Mouse (Mus musculus) intestine, embryonic 15.5 days (tissue): ENCODE data around the gene Pdcd4. TPM values are rescaled to one million over a fixed set of nuclear protein-coding genes. Genes with fewer than 3 reads are reported as not detected.
"Not testable (repeated sequence)": the region's sequence is repeated elsewhere in the genome, so short reads cannot be mapped to it uniquely, and the experiment has no call there.

Experiments used
- ATAC-seq: fragments of 200-750 bp; cut with Nextera tagmentation; 2 replicates; pipeline ENCODE4 v1.8.0; 2017; ENCODE audit warnings: moderate TSS enrichment, moderate library complexity
- H3K27ac ChIP-seq: fragments of 300-500 bp; sonication (generic); 2 replicates; pipeline ENCODE4 v1.5.1; 2015; ENCODE audit warnings: mild to moderate bottlenecking, inconsistent platforms
- H3K27me3 ChIP-seq: fragments of 300-500 bp; sonication (generic); replicated peaks from 2 replicates; pipeline ENCODE4 v1.6.1; 2015; ENCODE audit warnings: inconsistent platforms
- H3K36me3 ChIP-seq: fragments of 300-500 bp; sonication (generic); 2 replicates; pipeline ENCODE4 v1.6.1; 2015; ENCODE audit warnings: inconsistent platforms
- H3K4me1 ChIP-seq: fragments of 300-500 bp; sonication (generic); replicated peaks from 2 replicates; pipeline ENCODE4 v1.6.1; 2015; ENCODE audit warnings: inconsistent platforms
- H3K4me2 ChIP-seq: fragments of 300-500 bp; sonication (generic); replicated peaks from 2 replicates; pipeline ENCODE4 v1.6.1; 2015; ENCODE audit warnings: mild to moderate bottlenecking, inconsistent platforms
- H3K4me3 ChIP-seq: fragments of 300-500 bp; sonication (generic); replicated peaks from 2 replicates; pipeline ENCODE4 v1.5.1; 2015; ENCODE audit warnings: inconsistent platforms
- H3K9ac ChIP-seq: fragments of 300-500 bp; sonication (generic); 2 replicates; pipeline ENCODE4 v1.6.1; 2015; ENCODE audit warnings: inconsistent platforms
- H3K9me3 ChIP-seq: fragments of 300-500 bp; sonication (generic); 2 replicates; pipeline ENCODE4 v1.6.1; 2016; ENCODE audit warnings: inconsistent platforms
- WGBS: fragments of 180-500 bp; shearing (Covaris S2); methylation state at CpG from one replicate; pipeline ENCODE4 v1.1.7; 2015; 5-methylcytosine and 5-hydroxymethylcytosine counted together
- polyA plus RNA-seq: library from polyadenylated mRNA; unstranded; fragments of >200 nt; fragmentation: Nextera tagmentation; extraction: Ambion mirVana; gene quantifications from 2 replicates; pipeline ENCODE4 v1.2.1, GENCODE M21; 2015

The Pdcd4 gene
- polyA plus RNA-seq, 1 experiment from 2014 or later = 73.7 TPM

- no peak overlapping the region for H3K9ac ChIP-seq
- no peaks in the 10 kb centered on the region for H3K9me3 ChIP-seq
- no peaks in the 10 kb centered on the region for H3K27me3 ChIP-seq
- peaks cover 4% of the 10 kb centered on the region; the same call in 1 of the 2 replicates for H3K36me3 ChIP-seq
- 31% methylated on average over 6 of the region's 6 CpGs for WGBS
- no peak for ATAC-seq
- H3K4me3 ChIP-seq = no peak overlapping the region
- H3K4me1 ChIP-seq = peaks cover 8% of the 10 kb centered on the region; the same call in 1 of the 2 replicates
- H3K27ac ChIP-seq = no peak overlapping the region
- peak overlapping the region; percentile 19; the same call in 1 of the 2 replicates for H3K4me2 ChIP-seq
Measured at GRCm38 (mm10) chr19:53906033-53906702, 14.1 kb downstream of the Pdcd4 start.

GRCm38 (mm10) chr19:53906703-53907070 is 14.7 kb downstream of the Pdcd4 start:
- not testable (repeated sequence) for H3K4me1 ChIP-seq, H3K4me3 ChIP-seq, H3K4me2 ChIP-seq, H3K27me3 ChIP-seq, ATAC-seq, H3K9ac ChIP-seq, H3K9me3 ChIP-seq, H3K36me3 ChIP-seq, H3K27ac ChIP-seq

DNA sequence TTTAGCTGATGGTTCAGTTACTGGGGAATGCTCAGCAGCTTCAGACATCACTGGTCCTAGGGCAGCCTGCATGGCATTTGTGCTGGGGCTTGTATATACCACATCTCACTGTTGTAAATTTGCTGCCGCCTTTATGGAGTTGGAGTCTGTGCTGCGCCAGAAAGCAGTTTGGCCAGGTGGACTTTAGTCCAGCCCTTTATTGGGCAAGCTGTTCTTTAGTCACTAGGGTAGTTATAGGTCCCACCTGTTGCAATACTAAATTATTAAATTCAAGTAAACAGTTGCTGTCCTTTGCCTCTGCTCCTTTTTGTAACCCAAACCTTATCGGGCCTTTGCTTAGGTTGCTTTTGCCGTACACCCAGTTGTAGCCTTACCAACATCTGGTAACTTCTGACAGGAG is 22.9 kb downstream of the Pdcd4 start:
- Histone ChIP-seq H3K4me3 (no peak overlapping the region), H3K27me3 (no peaks in the 10 kb centered on the region), H3K27ac (no peak overlapping the region), H3K36me3 (peaks cover 14% of the 10 kb centered on the region; the same call in 1 of the 2 replicates), H3K4me1 (no peaks in the 10 kb centered on the region), H3K9me3 (no peaks in the 10 kb centered on the region), H3K4me2 (no peak overlapping the region), H3K9ac (no peak overlapping the region)
- WGBS = 91% methylated on average over 4 of the region's 4 CpGs
- ATAC-seq = no peak

- 89% methylated on average over 10 of the region's 10 CpGs for WGBS
- peaks cover 18% of the 10 kb centered on the region for H3K36me3 ChIP-seq
Measured at GRCm38 (mm10) chr19:53919541-53919940, 27.5 kb downstream of the Pdcd4 start.

DNA sequence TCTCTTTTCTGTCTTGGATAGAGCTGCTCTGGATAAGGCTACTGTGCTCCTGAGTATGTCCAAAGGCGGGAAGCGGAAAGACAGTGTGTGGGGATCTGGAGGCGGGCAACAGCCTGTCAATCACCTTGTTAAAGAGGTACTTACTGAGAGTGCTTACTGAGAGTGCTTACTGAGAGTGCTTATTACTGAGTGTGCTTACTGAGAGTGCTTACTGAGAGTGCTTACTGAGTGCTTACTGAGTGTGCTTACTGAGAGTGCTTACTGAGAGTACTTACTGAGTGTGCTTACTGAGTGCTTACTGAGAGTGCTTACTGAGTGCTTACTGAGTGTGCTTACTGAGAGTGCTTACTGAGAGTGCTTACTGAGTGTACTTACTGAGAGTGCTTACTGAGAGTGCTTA is 30.0 kb downstream of the Pdcd4 start:
- H3K4me2 ChIP-seq, H3K4me1 ChIP-seq, ATAC-seq, H3K4me3 ChIP-seq, H3K27ac ChIP-seq, H3K27me3 ChIP-seq, H3K9me3 ChIP-seq, H3K9ac ChIP-seq: not testable (repeated sequence)
- peaks cover 14% of the 10 kb centered on the region for H3K36me3 ChIP-seq
- WGBS = 89% methylated on average over 3 of the region's 3 CpGs

More at GRCm38 (mm10) chr19:53919541-53919940, 27.5 kb downstream of the Pdcd4 start:
- Histone ChIP-seq H3K27ac (no peak overlapping the region), H3K4me1 (no peaks in the 10 kb centered on the region), H3K27me3 (no peaks in the 10 kb centered on the region), H3K9ac (no peak overlapping the region), H3K4me3 (no peak overlapping the region), H3K4me2 (no peak overlapping the region), H3K9me3 (no peaks in the 10 kb centered on the region)
- ATAC-seq = no peak

- peaks cover 6% of the 10 kb centered on the region for H3K36me3 ChIP-seq
- no peak overlapping the region for H3K4me2 ChIP-seq
- no peak overlapping the region for H3K27ac ChIP-seq
- ATAC-seq = no peak
- no peak overlapping the region for H3K4me3 ChIP-seq
- WGBS = 85% methylated on average over 2 of the region's 2 CpGs
- no peaks in the 10 kb centered on the region for H3K27me3 ChIP-seq
- H3K9me3 ChIP-seq = no peaks in the 10 kb centered on the region
- no peak overlapping the region for H3K9ac ChIP-seq
- H3K4me1 ChIP-seq = no peaks in the 10 kb centered on the region
Measured at GRCm38 (mm10) chr19:53925338-53925751, 33.3 kb downstream of the Pdcd4 start.

GRCm38 (mm10) chr19:53926705-53927104 is 34.7 kb downstream of the Pdcd4 start:
- no peaks in the 10 kb centered on the region for H3K27me3 ChIP-seq
- no peak for ATAC-seq

DNA sequence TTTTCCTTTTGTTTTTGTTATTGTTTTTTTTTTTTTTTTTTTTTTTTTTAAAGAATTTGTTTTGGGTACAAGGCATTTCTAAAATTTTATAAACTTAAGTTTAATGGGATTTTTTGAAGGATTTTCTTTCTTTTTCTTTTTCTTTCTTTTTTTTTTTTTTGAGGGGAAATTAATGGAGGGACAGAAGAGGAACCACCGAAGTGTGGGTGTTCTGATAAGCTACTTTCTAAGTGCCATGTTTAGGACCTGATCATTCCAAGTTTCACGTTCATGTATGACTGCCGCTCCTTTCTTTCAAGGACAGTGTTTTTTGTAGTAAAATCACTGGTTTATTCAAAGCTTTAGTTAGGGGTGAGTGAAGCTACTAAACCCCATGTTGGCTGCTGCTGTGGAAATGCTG is 37.2 kb downstream of the Pdcd4 start:
- WGBS = 92% methylated on average over 3 of the region's 3 CpGs
- Histone ChIP-seq H3K27ac (no peak overlapping the region), H3K4me2 (no peak overlapping the region), H3K4me3 (no peak overlapping the region), H3K27me3 (no peaks in the 10 kb centered on the region), H3K36me3 (peaks cover 3% of the 10 kb centered on the region; the same call in 1 of the 2 replicates), H3K9ac (no peak overlapping the region), H3K4me1 (no peaks in the 10 kb centered on the region), H3K9me3 (no peaks in the 10 kb centered on the region)
- ATAC-seq = no peak

More at GRCm38 (mm10) chr19:53926705-53927104, 34.7 kb downstream of the Pdcd4 start:
- H3K4me3 ChIP-seq = no peak overlapping the region
- H3K9me3 ChIP-seq = no peaks in the 10 kb centered on the region
- H3K36me3 ChIP-seq = peaks cover 6% of the 10 kb centered on the region
- WGBS = 92% methylated on average over 1 of the region's 1 CpGs
- H3K4me1 ChIP-seq = no peaks in the 10 kb centered on the region
- no peak overlapping the region for H3K9ac ChIP-seq
- no peak overlapping the region for H3K27ac ChIP-seq
- no peak overlapping the region for H3K4me2 ChIP-seq

DNA sequence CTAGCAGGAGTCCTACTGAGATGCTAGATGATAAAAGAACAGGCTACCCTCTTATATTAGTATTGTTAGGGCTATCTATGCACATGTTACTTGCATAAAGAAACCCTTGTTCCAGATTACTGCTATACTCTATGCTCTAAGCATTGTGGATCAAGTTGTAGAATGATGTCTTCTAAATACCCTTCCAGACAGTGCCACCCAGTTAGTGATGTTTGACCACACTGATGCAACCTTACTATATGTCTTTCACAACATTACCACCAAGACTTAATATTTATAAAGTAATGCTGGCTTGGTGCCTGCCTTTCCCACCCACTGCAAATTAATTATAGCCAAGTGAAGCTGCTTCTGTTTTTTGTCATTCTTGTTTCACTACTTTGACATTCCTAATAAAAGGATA is 41.0 kb downstream of the Pdcd4 start:
- Histone ChIP-seq H3K27ac (no peak overlapping the region), H3K4me3 (no peak overlapping the region), H3K9me3 (no peaks in the 10 kb centered on the region), H3K27me3 (no peaks in the 10 kb centered on the region), H3K4me2 (no peak overlapping the region), H3K9ac (no peak overlapping the region), H3K4me1 (no peaks in the 10 kb centered on the region), H3K36me3 (0 out of 2 replicates have a peak, but pooled peaks cover 3% of the 10 kb centered on the region)
- ATAC-seq = no peak

GRCm38 (mm10) chr19:53934046-53934445 is 42.0 kb downstream of the Pdcd4 start:
- Histone ChIP-seq H3K4me3 (no peak overlapping the region), H3K4me2 (no peak overlapping the region), H3K9ac (no peak overlapping the region), H3K9me3 (no peaks in the 10 kb centered on the region), H3K36me3 (0 out of 2 replicates have a peak, but pooled peaks cover 3% of the 10 kb centered on the region), H3K27ac (no peak overlapping the region), H3K27me3 (no peaks in the 10 kb centered on the region), H3K4me1 (no peaks in the 10 kb centered on the region)
- no peak for ATAC-seq

GRCm38 (mm10) chr19:53939467-53939866 is 47.4 kb downstream of the Pdcd4 start:
- H3K27me3 ChIP-seq = no peaks in the 10 kb centered on the region
- WGBS = 83% methylated on average over 4 of the region's 4 CpGs
- H3K36me3 ChIP-seq = no peaks in the 10 kb centered on the region
- ATAC-seq = no peak
- no peak overlapping the region for H3K27ac ChIP-seq
- H3K4me2 ChIP-seq = no peak overlapping the region
- H3K9ac ChIP-seq = no peak overlapping the region
- no peak overlapping the region for H3K4me3 ChIP-seq
- H3K4me1 ChIP-seq = 0 out of 2 replicates have a peak, but pooled peaks cover 3% of the 10 kb centered on the region
- no peaks in the 10 kb centered on the region for H3K9me3 ChIP-seq

GRCm38 (mm10) chr19:53941139-53941538 is 49.1 kb downstream of the Pdcd4 start:
- Histone ChIP-seq H3K36me3 (no peaks in the 10 kb centered on the region), H3K9ac (no peak overlapping the region), H3K4me2 (no peak overlapping the region), H3K4me3 (no peak overlapping the region), H3K27ac (no peak overlapping the region), H3K9me3 (no peaks in the 10 kb centered on the region), H3K27me3 (no peaks in the 10 kb centered on the region), H3K4me1 (peaks cover 6% of the 10 kb centered on the region; the same call in 1 of the 2 replicates)
- 68% methylated on average over 4 of the region's 4 CpGs for WGBS
- ATAC-seq = no peak

DNA sequence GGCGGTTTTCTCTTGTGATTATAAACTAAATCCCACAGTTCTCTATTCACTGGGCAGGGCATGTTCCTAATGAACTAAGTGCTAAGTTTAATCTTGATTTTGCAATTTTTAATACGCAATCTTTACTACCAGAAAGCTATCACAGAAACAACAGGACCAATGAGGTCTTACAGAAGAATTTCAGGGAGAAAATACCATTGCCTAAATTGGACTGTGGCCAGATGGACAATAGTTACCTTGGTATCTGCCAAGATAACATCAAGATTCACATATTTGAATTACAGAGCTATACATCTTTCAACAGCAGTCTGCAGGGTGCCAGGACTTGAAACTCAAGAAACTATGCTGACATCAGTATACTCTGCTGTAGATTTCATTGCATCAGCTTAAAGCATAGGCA is 50.3 kb downstream of the Pdcd4 start:
- H3K4me1 ChIP-seq = peaks cover 6% of the 10 kb centered on the region; the same call in 1 of the 2 replicates
- no peaks in the 10 kb centered on the region for H3K27me3 ChIP-seq
- no peaks in the 10 kb centered on the region for H3K9me3 ChIP-seq
- 90% methylated on average over 2 of the region's 2 CpGs for WGBS
- no peak overlapping the region for H3K4me2 ChIP-seq
- no peak overlapping the region for H3K27ac ChIP-seq
- H3K36me3 ChIP-seq = no peaks in the 10 kb centered on the region
- ATAC-seq = no peak
- H3K9ac ChIP-seq = no peak overlapping the region
- no peak overlapping the region for H3K4me3 ChIP-seq
